ENCODE assay signal across 20 mouse cellular contexts in genomic region chr15:67904646-67905045, GRCm38 (mm10).
DNase-seq lines count a peak whose midpoint lies in the region; ATAC-seq and TF ChIP-seq lines count a peak whose summit lies in the region.
"Had no signal": no experiment of that assay in that cellular context is flagged by ENCODE, and none has a peak within 500 bp of the region (broad histone marks: within the 10 kb centered on the region; RNA-seq: fewer than 3 reads in every experiment).

No protein-coding gene starts in this region.

- no peak overlapping the region for H3K9ac ChIP-seq in kidney, embryonic 14.5 days (ENCODE audit: low read depth, low read length)
- H3K9ac ChIP-seq: embryonic facial prominence, embryonic 13.5 days; embryonic facial prominence, embryonic 15.5 days; forebrain, embryonic 12.5 days had no signal

- no peak for TF ChIP-seq CTCF in kidney, adult 2 months (conservative IDR thresholded peaks at IDR 0.05; ENCODE audit: insufficient read depth, insufficient read length, low read depth, low read length)

- DNase-seq in kidney, adult 2 months, result peak; percentile 79
- no peak for DNase-seq in kidney, adult 18-20 months
- peak; percentile 75 for DNase-seq in kidney, adult 9 months
- DNase-seq: adrenal gland, postnatal 10 days; adrenal gland, postnatal 25 days; cerebellum, adult 11 months; cerebellum, adult 18-20 months; cerebellum, adult 8-10 months; cerebellum, adult 9-11 months; cerebellum, postnatal 14 days; cerebellum, postnatal 36 days; embryo, embryonic 11 days had no signal

- no peak overlapping the region for H3K4me2 ChIP-seq in kidney, embryonic 14.5 days (replicated peaks; ENCODE audit: low read depth, low read length)
- H3K4me2 ChIP-seq: embryonic facial prominence, embryonic 13.5 days; embryonic facial prominence, embryonic 15.5 days; forebrain, embryonic 12.5 days had no signal

- H3K36me3 ChIP-seq in kidney, adult 2 months (ENCODE audit: control insufficient read depth, insufficient read depth, low read length), result no peaks in the 10 kb centered on the region
- H3K36me3 ChIP-seq in kidney, embryonic 14.5 days (ENCODE audit: control insufficient read depth, insufficient read depth, low read length), result no peaks in the 10 kb centered on the region
- H3K36me3 ChIP-seq: embryonic facial prominence, embryonic 13.5 days; embryonic facial prominence, embryonic 15.5 days; forebrain, embryonic 10.5 days; forebrain, embryonic 12.5 days had no signal

- H3K4me1 ChIP-seq in kidney, adult 2 months (ENCODE audit: control insufficient read depth, insufficient read depth, low read length), result no peaks in the 10 kb centered on the region
- no peaks in the 10 kb centered on the region for H3K4me1 ChIP-seq in kidney, embryonic 14.5 days (ENCODE audit: control insufficient read depth, insufficient read depth, low read length)
- H3K4me1 ChIP-seq: forebrain, embryonic 10.5 days; forebrain, embryonic 12.5 days had no signal

- no peak for TF ChIP-seq POLR2A in kidney, adult 2 months (IDR thresholded peaks at IDR 0.05; ENCODE audit: low read depth, low read length)

- H3K27me3 ChIP-seq in kidney, adult 2 months (replicated peaks; ENCODE audit: control insufficient read depth, insufficient read depth, low read length), result no peaks in the 10 kb centered on the region
- no peaks in the 10 kb centered on the region for H3K27me3 ChIP-seq in kidney, embryonic 14.5 days (ENCODE audit: control insufficient read depth, insufficient read depth, low read length)
- H3K27me3 ChIP-seq: embryonic facial prominence, embryonic 13.5 days; embryonic facial prominence, embryonic 15.5 days; forebrain, embryonic 12.5 days had no signal

- no peak overlapping the region for H3K4me3 ChIP-seq in kidney, adult 2 months (ENCODE audit: insufficient read depth, low read depth, low read length)
- H3K4me3 ChIP-seq in kidney, embryonic 14.5 days (ENCODE audit: low read length), result no peak overlapping the region
- H3K4me3 ChIP-seq: embryonic facial prominence, embryonic 13.5 days; embryonic facial prominence, embryonic 15.5 days; erythroblast, embryonic 14.5 days; forebrain, embryonic 10.5 days; forebrain, embryonic 12.5 days had no signal

- H3K9me3 ChIP-seq in kidney, embryonic 14.5 days (ENCODE audit: control insufficient read depth, low read length), result no peaks in the 10 kb centered on the region
- H3K9me3 ChIP-seq: embryonic facial prominence, embryonic 15.5 days; forebrain, embryonic 10.5 days; forebrain, embryonic 12.5 days had no signal

- ATAC-seq in kidney, embryonic 14.5 days (ENCODE audit: low FRiP score, low TSS enrichment), result no peak
- ATAC-seq: forebrain, embryonic 14.5 days; forebrain, embryonic 16.5 days had no signal

- no peak overlapping the region for H3K27ac ChIP-seq in kidney, adult 2 months (ENCODE audit: insufficient read depth, low read depth, low read length)
- no peak overlapping the region for H3K27ac ChIP-seq in kidney, embryonic 14.5 days (ENCODE audit: low read depth, low read length)
- H3K27ac ChIP-seq: embryonic facial prominence, embryonic 13.5 days; embryonic facial prominence, embryonic 15.5 days; forebrain, embryonic 10.5 days; forebrain, embryonic 12.5 days had no signal
